Mouse (Mus musculus) neural tube, embryonic 12.5 days (tissue): ENCODE measurements around the gene Mospd3. TPM values are rescaled to one million over a fixed set of nuclear protein-coding genes. Genes with fewer than 3 reads are reported as not detected.
A peak's percentile ranks its signal among the peaks of the same experiment; 100 is the strongest.

Experiments used
- ATAC-seq: fragments of 200-750 bp; cut with Nextera tagmentation; 2 replicates; pipeline ENCODE4 v1.8.0; 2017; ENCODE audit warnings: low read depth, mild to moderate bottlenecking, moderate TSS enrichment, moderate library complexity; ENCODE audit not compliant: low FRiP score
- H3K27ac ChIP-seq: fragments of 300-500 bp; sonication (generic); 2 replicates; pipeline ENCODE4 v1.5.1; 2016
- H3K27me3 ChIP-seq: fragments of 300-500 bp; sonication (generic); replicated peaks from 2 replicates; pipeline ENCODE4 v1.6.1; 2016; ENCODE audit warnings: mild to moderate bottlenecking
- H3K36me3 ChIP-seq: fragments of 300-500 bp; sonication (generic); 2 replicates; pipeline ENCODE4 v1.6.1; 2016; ENCODE audit warnings: mild to moderate bottlenecking
- H3K4me1 ChIP-seq: fragments of 300-500 bp; sonication (generic); 2 replicates; pipeline ENCODE4 v1.6.1; 2016
- H3K4me2 ChIP-seq: fragments of 300-500 bp; sonication (generic); replicated peaks from 2 replicates; pipeline ENCODE4 v1.6.1; 2016; ENCODE audit warnings: mild to moderate bottlenecking
- H3K4me3 ChIP-seq: fragments of 300-500 bp; sonication (generic); 2 replicates; pipeline ENCODE4 v1.5.1; 2016
- H3K9ac ChIP-seq: fragments of 300-500 bp; sonication (generic); 2 replicates; pipeline ENCODE4 v1.6.1; 2016; ENCODE audit warnings: mild to moderate bottlenecking
- H3K9me3 ChIP-seq: fragments of 300-500 bp; sonication (generic); 2 replicates; pipeline ENCODE4 v1.6.1; 2016; ENCODE audit warnings: mild to moderate bottlenecking
- WGBS: fragments of 180-500 bp; shearing (Covaris S2); methylation state at CpG from one replicate; pipeline ENCODE4 v1.1.7; 2016; 5-methylcytosine and 5-hydroxymethylcytosine counted together
- polyA plus RNA-seq: library from polyadenylated mRNA; unstranded; fragments of >200 nt; fragmentation: Nextera tagmentation; extraction: Ambion mirVana; gene quantifications from 2 replicates; pipeline ENCODE4 v1.2.1, GENCODE M21; 2016

Mospd3 gene
- polyA plus RNA-seq, 1 experiment from 2014 or later: 42.1 TPM

- H3K9ac ChIP-seq: no peak overlapping the region
- WGBS: 85% methylated on average over 2 of the region's 2 CpGs
Measured at GRCm38 (mm10) chr5:137598100-137598826, 2.6 kb downstream of the Mospd3 start.

DNA sequence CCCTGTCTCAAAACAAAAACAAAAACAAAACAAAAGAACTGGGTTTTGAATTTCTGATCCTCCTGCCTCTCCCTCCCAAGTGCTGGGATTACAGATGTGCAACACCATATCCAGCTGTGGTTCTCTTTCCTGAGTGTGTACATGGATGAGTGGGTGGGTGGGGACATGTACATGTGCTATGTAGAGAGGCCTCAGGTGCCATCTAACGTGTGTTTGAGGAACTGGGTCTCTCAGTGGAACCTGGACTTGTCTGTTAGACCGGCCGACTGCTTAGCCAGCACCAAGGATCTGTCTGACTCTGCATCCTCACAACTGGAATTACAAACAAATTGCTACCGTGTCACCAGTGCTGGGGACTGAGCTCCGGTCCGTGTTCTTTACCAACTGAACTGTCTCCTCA lies 3.2 kb downstream of the Mospd3 start:
- no peak overlapping the region for H3K4me2 ChIP-seq
- no peaks in the 10 kb centered on the region for H3K9me3 ChIP-seq
- no peak overlapping the region for H3K27ac ChIP-seq
- peaks cover 27% of the 10 kb centered on the region for H3K4me1 ChIP-seq
- ATAC-seq: no peak
- H3K4me3 ChIP-seq: no peak overlapping the region
- no peak overlapping the region for H3K9ac ChIP-seq
- 0 out of 2 replicates have a peak, but pooled peaks cover 12% of the 10 kb centered on the region for H3K36me3 ChIP-seq
- WGBS: 97% methylated on average over 6 of the region's 6 CpGs
- no peaks in the 10 kb centered on the region for H3K27me3 ChIP-seq

More at GRCm38 (mm10) chr5:137598100-137598826, 2.6 kb downstream of the Mospd3 start:
- no peak overlapping the region for H3K27ac ChIP-seq
- no peaks in the 10 kb centered on the region for H3K9me3 ChIP-seq
- no peak for ATAC-seq
- H3K36me3 ChIP-seq: 0 out of 2 replicates have a peak, but pooled peaks cover 12% of the 10 kb centered on the region
- no peak overlapping the region for H3K4me3 ChIP-seq
- H3K4me1 ChIP-seq: peaks cover 29% of the 10 kb centered on the region
- H3K27me3 ChIP-seq: no peaks in the 10 kb centered on the region
- H3K4me2 ChIP-seq: no peak overlapping the region

DNA sequence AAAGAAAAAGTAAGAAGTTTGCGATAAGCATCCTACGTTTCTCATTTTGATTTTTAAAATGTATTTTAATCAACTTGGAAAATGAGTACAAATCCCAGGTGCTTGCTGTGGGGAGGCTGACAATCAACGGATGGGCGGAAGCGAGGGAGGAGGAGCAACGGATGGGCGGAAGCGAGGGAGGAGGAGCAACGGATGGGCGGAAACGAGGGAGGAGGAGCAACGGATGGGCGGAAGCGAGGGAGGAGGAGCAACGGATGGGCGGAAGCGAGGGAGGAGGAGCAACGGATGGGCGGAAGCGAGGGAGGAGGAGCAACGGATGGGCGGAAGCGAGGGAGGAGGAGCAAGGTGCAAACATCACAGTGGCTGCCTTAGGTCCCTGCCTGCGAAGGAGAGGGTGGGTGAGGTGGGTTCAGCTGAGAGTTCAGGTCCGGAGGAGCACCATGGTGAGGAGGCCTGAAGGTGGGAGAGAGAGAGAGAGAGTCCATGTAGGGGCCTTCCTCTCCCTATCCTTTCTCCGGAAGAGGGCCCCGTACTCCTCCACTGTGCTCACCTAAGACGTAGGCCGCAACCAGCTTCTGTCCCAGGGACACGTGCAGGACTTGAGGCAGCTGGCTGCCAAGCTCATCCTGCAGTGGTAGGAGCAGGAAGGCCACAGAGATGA lies 4.1 kb downstream of the Mospd3 start:
- Histone ChIP-seq H3K4me3 (no peak overlapping the region), H3K27me3 (no peaks in the 10 kb centered on the region), H3K27ac (no peak overlapping the region), H3K9me3 (no peaks in the 10 kb centered on the region), H3K4me1 (peaks cover 22% of the 10 kb centered on the region), H3K36me3 (0 out of 2 replicates have a peak, but pooled peaks cover 12% of the 10 kb centered on the region), H3K4me2 (peak overlapping the region; percentile 43), H3K9ac (no peak overlapping the region)
- no peak for ATAC-seq
- whole genome bisulfite sequencing: 32% methylated on average over 30 of the region's 30 CpGs

DNA sequence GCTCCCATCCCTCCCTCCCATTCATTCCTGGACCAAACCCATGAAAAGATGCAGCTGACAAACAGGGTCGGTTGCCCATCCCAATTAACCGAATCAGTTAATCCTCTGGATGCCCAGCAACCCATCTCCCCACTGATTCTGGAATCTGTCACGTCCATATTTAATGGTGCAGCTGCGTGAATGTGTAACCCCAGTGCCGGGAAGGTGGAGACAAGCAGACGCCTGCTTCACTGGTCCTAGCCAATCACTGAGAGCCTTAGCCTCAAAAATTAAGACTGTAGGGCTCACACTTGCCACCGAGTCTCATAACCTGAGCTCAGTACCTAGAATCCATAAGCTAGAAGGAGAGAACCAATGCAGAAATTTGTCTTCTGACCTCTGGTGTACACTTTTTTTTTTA lies 4.9 kb downstream of the Mospd3 start:
- Histone ChIP-seq H3K27me3 (no peaks in the 10 kb centered on the region), H3K9me3 (no peaks in the 10 kb centered on the region), H3K27ac (no peak overlapping the region), H3K9ac (no peak overlapping the region), H3K4me3 (no peak overlapping the region), H3K4me2 (no peak overlapping the region), H3K4me1 (peaks cover 20% of the 10 kb centered on the region), H3K36me3 (0 out of 2 replicates have a peak, but pooled peaks cover 12% of the 10 kb centered on the region)
- ATAC-seq: no peak
- 79% methylated on average over 7 of the region's 7 CpGs for WGBS

GRCm38 (mm10) chr5:137590507-137590906 lies 10.4 kb downstream of the Mospd3 start:
- Histone ChIP-seq H3K4me3 (no peak overlapping the region), H3K27ac (no peak overlapping the region), H3K4me2 (no peak overlapping the region), H3K36me3 (no peaks in the 10 kb centered on the region), H3K9me3 (no peaks in the 10 kb centered on the region), H3K9ac (no peak overlapping the region), H3K27me3 (no peaks in the 10 kb centered on the region), H3K4me1 (no peaks in the 10 kb centered on the region)
- 79% methylated on average over 5 of the region's 5 CpGs for WGBS
- ATAC-seq: no peak

- H3K27me3 ChIP-seq: peaks cover 14% of the 10 kb centered on the region
- H3K4me3 ChIP-seq: no peak overlapping the region
- H3K36me3 ChIP-seq: no peaks in the 10 kb centered on the region
- H3K4me2 ChIP-seq: no peak overlapping the region
- no peak overlapping the region for H3K27ac ChIP-seq
- H3K4me1 ChIP-seq: no peaks in the 10 kb centered on the region
- 39% methylated on average over 8 of the region's 8 CpGs for WGBS
- H3K9me3 ChIP-seq: no peaks in the 10 kb centered on the region
- no peak for ATAC-seq
- H3K9ac ChIP-seq: no peak overlapping the region
Measured at GRCm38 (mm10) chr5:137584976-137585375, 15.9 kb downstream of the Mospd3 start.

- 17% methylated on average over 27 of the region's 27 CpGs for WGBS
- Histone ChIP-seq H3K36me3 (no peaks in the 10 kb centered on the region), H3K4me2 (peak overlapping the region; percentile 60), H3K9me3 (no peaks in the 10 kb centered on the region), H3K4me3 (peak overlapping the region; percentile 29), H3K9ac (peak overlapping the region; percentile 56; the same call in 1 of the 2 replicates), H3K27me3 (peaks cover 14% of the 10 kb centered on the region), H3K27ac (no peak overlapping the region), H3K4me1 (no peaks in the 10 kb centered on the region)
- ATAC-seq: peak; percentile 63
Measured at GRCm38 (mm10) chr5:137583670-137584169, 17.1 kb downstream of the Mospd3 start.

- no peaks in the 10 kb centered on the region for H3K9me3 ChIP-seq
- H3K36me3 ChIP-seq: no peaks in the 10 kb centered on the region
- no peak overlapping the region for H3K4me3 ChIP-seq
- peak overlapping the region; percentile 60 for H3K4me2 ChIP-seq
- no peak for ATAC-seq
- no peak overlapping the region for H3K27ac ChIP-seq
- H3K4me1 ChIP-seq: no peaks in the 10 kb centered on the region
- WGBS: 44% methylated on average over 8 of the region's 8 CpGs
- H3K9ac ChIP-seq: no peak overlapping the region
- peaks cover 14% of the 10 kb centered on the region for H3K27me3 ChIP-seq
Measured at GRCm38 (mm10) chr5:137582702-137583101, 18.2 kb downstream of the Mospd3 start.

DNA sequence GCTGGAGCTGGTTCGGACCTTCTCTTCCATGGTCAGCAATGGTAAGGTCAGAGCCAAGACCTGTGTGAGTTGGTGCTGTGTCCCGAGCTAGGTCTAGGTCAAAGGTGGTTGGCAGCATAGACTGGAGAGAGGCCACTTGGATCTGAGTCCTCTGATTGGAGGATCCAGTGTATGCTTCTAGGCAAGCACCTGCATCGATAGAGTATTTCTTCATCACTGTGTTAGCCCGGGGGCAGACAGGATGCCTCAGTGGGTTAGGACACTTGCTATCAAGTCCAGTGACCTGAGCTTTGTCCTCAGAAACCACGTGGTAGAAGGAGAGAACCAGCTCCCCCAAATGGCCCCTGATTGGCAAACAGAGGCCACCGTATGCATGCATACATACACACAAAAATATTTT lies 20.6 kb downstream of the Mospd3 start:
- no peaks in the 10 kb centered on the region for H3K9me3 ChIP-seq
- H3K27me3 ChIP-seq: peaks cover 14% of the 10 kb centered on the region
- no peaks in the 10 kb centered on the region for H3K4me1 ChIP-seq
- ATAC-seq: no peak
- no peak overlapping the region for H3K4me2 ChIP-seq
- H3K27ac ChIP-seq: no peak overlapping the region
- no peak overlapping the region for H3K9ac ChIP-seq
- WGBS: 86% methylated on average over 6 of the region's 6 CpGs
- no peaks in the 10 kb centered on the region for H3K36me3 ChIP-seq
- no peak overlapping the region for H3K4me3 ChIP-seq

GRCm38 (mm10) chr5:137574470-137574901 lies 26.4 kb downstream of the Mospd3 start:
- Histone ChIP-seq H3K27me3 (no peaks in the 10 kb centered on the region; the same call in 1 of the 2 replicates), H3K9ac (0 out of 2 replicates have a peak overlapping the region, but pooled peaks have one; percentile 36), H3K4me3 (no peak overlapping the region), H3K4me1 (no peaks in the 10 kb centered on the region), H3K4me2 (peak overlapping the region; percentile 57), H3K27ac (no peak overlapping the region), H3K9me3 (no peaks in the 10 kb centered on the region), H3K36me3 (no peaks in the 10 kb centered on the region)
- 7% methylated on average over 27 of the region's 27 CpGs for WGBS
- no peak for ATAC-seq

- Histone ChIP-seq H3K9ac (no peak overlapping the region), H3K4me2 (no peak overlapping the region), H3K36me3 (no peaks in the 10 kb centered on the region), H3K27ac (no peak overlapping the region), H3K4me3 (no peak overlapping the region), H3K9me3 (no peaks in the 10 kb centered on the region), H3K4me1 (no peaks in the 10 kb centered on the region), H3K27me3 (peaks cover under 1% of the 10 kb centered on the region; the same call in 1 of the 2 replicates)
- ATAC-seq: no peak
- 81% methylated on average over 17 of the region's 17 CpGs for WGBS
Measured at GRCm38 (mm10) chr5:137570691-137571586, 29.9 kb downstream of the Mospd3 start.
